Mouse (Mus musculus) gastrocnemius, adult 2 months (tissue): ENCODE measurements at regions not wholly inside any gene's neighbourhood (a gene's known extent, or its start where the extent isn't known, plus 50 kb on each side); places are given as distances from the start of the nearest gene placed in this dataset.
A peak's percentile ranks its signal among the peaks of the same experiment; 100 is the strongest.

ENCODE experiments used
- DNase-seq: peaks from one replicate; pipeline ENCODE4 v3.0.0; 2022
- H3K27ac ChIP-seq: fragments of 200-600 bp; 2 replicates; pipeline ENCODE4 v1.8.1; 2022; ENCODE audit warnings: mild to moderate bottlenecking
- H3K4me3 ChIP-seq: fragments of 200-600 bp; 2 replicates; pipeline ENCODE4 v1.8.1; 2022; ENCODE audit warnings: mild to moderate bottlenecking, moderate library complexity
- CTCF ChIP-seq: fragments of 200-600 bp; IDR thresholded peaks from 2 replicates; pipeline ENCODE4 v1.8.1; 2022; ENCODE audit warnings: antibody characterized with exemption, mild to moderate bottlenecking, moderate library complexity
- intact Hi-C: fragments of 180-260 bp; cut with DNase I; formaldehyde crosslinking; loops from one replicate; pipeline ENCODE4 v1.15.1; 2025

DNA sequence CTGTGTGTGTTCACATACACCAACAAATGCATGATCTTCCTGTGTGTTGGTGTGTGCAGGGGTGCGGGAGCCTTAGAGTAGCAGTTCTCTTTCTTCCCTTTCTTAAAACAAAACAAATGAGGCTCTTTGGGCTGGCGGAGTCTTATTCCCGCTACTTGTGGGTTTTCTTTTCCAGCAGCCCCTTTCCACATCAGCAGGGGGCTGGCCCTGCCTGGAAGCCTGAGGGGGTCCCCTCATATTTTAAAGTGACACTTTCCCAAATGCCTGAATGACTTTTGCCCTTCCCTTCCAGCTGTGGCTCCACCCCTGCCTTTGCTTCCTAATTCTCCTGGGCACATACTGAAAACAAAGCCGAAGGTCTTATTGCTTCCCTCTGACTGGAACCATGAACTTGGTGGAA lies 498.3 kb upstream of the Mki67 start:
- no peak for DNase-seq
- no peak for TF ChIP-seq CTCF
- Histone ChIP-seq H3K27ac (no peak overlapping the region), H3K4me3 (no peak overlapping the region)
- intact Hi-C loops = no loop called here

DNA sequence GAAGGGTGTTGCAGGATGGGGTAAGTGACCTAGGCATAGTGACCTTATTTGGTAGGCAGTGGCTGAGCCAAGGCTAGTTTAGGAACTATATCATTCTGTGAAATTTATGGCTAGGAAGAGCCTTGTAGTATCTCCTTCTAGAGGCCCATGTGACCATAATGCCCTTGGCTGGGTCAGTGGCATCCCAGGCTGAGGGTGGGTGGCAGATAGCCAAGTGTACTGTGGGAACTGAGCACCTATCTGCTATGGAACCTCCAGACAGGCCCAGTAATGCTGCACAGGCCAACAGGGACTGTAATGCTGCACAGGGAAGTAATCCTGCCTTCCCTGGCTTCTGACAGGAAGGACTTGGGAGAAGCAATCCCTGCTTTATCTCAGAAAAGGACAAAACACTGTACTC lies 500.6 kb upstream of the Mki67 start:
- intact Hi-C loops = no loop called here
- no peak overlapping the region for H3K27ac ChIP-seq
- DNase-seq = no peak
- no peak overlapping the region for H3K4me3 ChIP-seq
- TF ChIP-seq CTCF = no peak

DNA sequence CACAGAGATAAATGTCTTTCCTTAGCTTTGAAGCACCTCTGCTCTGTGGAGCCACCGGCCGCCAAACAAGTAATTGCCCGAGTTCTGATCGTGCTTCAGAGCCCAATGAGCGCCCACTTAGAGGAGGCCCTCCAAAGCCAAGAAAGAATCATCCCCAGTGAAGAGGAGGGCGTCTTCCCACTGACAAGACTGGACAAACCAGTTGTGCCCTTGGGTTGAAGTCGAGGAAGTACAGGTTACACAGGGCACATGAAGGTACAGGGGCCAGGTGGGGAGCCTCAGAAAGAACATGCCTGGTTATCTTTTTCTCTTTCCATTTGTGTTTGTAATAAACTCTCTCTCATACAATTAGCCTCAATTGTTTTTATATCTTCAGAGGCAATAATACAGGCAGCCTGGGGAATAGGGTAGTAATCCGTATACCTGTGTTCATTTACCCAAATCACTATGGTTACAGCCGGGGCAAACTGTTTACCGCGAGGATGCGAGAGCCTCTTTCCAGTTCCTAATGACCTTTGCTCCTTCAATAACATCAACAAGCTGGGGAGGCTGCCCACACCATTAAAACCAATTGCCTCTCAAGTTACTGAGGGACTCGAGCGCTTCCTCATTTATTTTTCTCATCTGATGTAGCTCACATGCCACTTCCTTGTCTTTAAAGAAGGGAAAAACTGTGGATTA lies 503.5 kb upstream of the Mki67 start:
- no peak overlapping the region for H3K27ac ChIP-seq
- intact Hi-C loops = no loop called here
- TF ChIP-seq CTCF = no peak
- no peak overlapping the region for H3K4me3 ChIP-seq
- DNase-seq = no peak

DNA sequence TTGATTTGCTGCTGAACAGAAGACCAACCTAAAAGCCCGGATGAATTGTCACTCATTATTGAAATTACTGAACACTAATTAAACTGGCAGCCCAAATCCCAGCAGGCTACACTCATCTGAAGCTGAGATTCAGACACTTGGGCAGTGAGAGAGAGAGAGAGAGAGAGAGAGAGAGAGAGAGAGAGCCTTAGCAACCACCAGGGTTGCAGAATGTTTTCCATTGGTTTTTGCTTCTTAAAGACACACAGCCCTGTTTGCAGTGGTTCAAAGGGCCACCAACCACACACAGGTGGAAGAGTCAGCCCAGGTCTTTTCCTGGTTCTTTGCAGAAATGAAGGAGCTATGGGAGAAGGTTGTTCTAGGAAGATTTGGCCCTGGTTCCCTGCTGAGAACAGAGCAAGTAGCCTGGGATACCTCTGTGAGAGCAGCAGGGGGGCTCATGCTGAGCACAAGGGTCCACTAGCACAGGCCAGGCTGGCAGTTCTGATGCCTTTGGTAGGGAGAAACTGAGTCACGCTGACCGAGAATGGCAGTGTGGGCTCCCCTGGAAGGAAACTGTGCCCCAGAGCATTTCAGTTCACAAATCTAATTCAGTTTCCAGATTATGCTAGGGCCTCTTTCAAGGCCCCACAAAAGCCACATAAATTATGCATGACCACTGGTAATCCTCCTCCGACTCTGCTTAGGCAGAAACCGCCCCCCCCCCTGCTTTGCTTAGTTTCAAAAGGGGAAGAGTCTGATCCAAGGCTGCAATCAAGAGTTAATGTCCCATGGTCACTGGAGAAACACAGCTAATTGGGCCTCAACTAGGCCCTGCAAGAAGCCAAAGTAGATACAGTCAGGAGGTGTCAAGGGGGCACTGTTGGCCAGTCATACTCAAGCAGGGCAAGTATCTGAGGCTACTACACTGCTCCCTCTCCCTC lies 504.3 kb upstream of the Mki67 start:
- DNase-seq = no peak
- H3K27ac ChIP-seq = no peak overlapping the region
- no peak for TF ChIP-seq CTCF
- intact Hi-C loops = no loop called here
- H3K4me3 ChIP-seq = no peak overlapping the region

DNA sequence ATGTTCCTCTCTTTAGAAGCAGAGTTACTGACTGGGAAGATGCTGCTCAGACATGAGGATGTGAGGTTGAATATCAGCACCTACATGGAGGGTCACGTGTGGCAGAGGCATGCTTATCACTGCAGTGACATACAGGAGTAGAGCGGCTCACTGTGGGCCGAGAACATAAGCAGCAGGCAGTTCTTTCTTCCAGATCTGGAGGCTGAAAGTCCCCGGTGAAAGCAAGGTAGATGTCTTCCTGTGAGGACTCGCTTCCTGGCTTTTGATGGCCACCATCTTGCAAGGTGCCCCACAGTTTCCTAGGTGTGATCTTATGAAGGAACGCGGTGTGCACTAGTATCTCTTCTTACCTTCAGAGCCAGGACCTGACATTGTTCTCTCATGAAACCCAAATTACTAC lies 505.5 kb upstream of the Mki67 start:
- intact Hi-C loops = no loop called here
- Histone ChIP-seq H3K4me3 (no peak overlapping the region), H3K27ac (no peak overlapping the region)
- no peak for TF ChIP-seq CTCF
- no peak for DNase-seq

DNA sequence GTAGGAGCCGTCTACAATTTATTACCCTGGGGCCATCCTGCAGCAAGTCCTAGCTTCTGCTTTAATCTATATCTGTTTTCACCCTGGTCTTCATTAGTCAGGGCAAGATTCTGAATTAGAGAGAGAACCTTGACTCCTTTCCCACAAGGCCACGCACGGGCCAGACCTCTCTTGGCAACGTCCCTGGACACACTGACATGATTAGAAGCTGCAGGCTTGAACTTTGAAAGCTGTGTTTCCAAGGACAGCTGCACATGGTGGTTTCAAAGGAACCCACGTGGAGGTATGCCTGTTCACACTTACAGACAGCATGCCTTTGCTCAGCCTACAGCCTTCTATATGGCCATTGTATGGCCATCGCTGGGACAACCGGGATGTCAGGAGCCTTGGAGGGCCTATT lies 509.9 kb upstream of the Mki67 start:
- intact Hi-C loops = no loop called here
- Histone ChIP-seq H3K4me3 (no peak overlapping the region), H3K27ac (no peak overlapping the region)
- DNase-seq = peak; percentile 22
- TF ChIP-seq CTCF = no peak

DNA sequence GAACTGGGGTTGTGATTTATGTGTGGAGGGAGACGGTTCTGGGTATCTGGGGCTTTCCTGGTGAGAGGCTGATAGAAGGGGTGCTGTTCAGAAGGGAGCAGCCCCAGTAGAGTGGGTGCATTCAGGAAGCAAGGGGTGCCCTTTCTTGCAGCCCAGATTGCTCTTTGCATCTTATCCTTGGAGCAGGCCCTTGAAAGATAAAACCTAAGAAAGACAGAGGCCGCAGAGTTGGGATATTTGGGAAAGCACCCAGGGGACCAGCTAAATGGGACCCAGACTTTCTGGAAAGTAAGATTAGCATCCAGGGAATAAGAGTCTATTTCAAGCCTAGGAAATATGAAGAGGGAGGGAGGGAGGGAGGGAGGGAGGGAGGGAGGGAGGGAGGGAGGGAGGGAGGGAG lies 512.2 kb upstream of the Mki67 start:
- no peak for TF ChIP-seq CTCF
- no peak for DNase-seq
- no peak overlapping the region for H3K4me3 ChIP-seq
- intact Hi-C loops = no loop called here
- H3K27ac ChIP-seq = no peak overlapping the region

DNA sequence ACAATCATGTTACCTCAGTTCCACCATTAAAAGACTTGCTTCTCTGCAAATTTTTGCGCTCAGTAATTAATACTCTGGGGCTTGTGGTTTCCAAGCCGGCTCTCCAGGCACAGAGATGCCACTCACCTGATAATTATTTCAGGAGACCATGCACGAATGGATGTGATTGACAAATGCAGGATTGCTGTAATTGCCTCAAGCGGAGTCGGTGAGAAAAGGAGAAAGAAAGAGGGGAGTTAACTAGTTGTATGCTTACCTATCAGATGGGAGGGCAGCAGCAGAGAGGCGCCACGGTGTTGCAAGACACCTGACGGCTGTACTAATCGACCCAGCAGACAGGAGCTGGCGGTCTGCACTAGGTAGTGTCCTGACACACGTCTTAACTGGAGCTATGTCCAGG lies 513.4 kb upstream of the Mki67 start:
- intact Hi-C loops = no loop called here
- H3K27ac ChIP-seq = no peak overlapping the region
- TF ChIP-seq CTCF = no peak
- H3K4me3 ChIP-seq = no peak overlapping the region
- no peak for DNase-seq

DNA sequence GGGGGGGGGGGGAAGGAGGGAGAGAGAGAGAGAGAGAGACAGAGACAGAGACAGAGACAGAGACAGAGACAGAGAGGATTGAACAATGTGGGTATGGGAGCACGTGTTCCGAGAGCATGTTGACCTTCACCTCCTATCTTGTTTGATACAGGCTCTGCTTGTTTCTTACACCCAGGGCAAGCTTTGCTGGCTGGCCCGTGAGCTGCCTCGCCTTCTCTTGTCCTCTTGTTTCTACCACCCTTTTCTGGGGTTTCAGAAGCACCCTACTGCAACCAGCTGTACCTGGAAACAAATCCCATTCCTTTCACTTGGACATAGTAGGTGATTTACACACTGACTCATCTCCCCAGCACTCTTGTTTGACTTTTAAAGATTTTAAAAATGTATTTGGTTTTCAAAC lies 516.0 kb upstream of the Mki67 start:
- no peak for DNase-seq
- Histone ChIP-seq H3K27ac (no peak overlapping the region), H3K4me3 (no peak overlapping the region)
- TF ChIP-seq CTCF = no peak
- intact Hi-C loops = no loop called here

DNA sequence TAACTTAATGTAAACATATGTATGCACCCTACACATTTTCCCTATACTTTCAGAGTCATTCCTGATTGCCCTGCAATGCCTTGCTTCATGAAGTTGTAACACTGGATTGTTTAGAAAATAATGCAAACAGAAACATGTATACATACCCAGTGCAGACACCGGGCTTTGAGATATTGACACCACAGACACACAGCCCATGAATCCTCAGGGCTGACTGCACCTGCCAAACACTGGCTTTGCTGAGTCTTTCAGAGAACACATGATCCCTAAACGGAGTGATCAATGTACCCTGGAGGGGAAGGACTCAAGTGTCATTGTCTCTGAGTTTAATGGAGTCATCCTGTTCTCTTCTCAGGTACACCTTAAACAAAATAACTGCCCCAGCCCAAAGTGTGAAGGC lies 519.4 kb upstream of the Mki67 start:
- no peak overlapping the region for H3K4me3 ChIP-seq
- intact Hi-C loops = no loop called here
- TF ChIP-seq CTCF = no peak
- H3K27ac ChIP-seq = no peak overlapping the region
- no peak for DNase-seq

DNA sequence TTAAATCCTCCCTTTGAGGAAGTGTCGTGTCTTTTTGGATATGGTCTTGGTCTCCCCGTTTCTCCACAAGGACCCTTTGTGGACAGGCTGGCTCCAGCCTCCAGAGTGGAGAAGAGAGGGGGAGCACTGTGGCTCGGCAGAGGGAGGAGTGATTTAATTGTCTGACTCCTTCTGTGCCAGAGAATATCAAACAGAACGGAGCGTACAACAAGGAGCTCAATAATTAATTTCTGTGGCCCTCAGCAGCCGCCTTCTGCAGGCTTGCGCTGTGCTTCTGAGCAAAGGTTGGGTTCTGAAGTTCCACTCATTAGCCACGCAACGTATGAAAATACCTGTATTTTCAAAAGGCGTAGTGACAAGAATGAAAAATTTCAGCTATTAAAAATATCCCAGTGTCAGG lies 520.2 kb upstream of the Mki67 start:
- no peak for TF ChIP-seq CTCF
- intact Hi-C loops = no loop called here
- DNase-seq = no peak
- Histone ChIP-seq H3K27ac (no peak overlapping the region), H3K4me3 (no peak overlapping the region)

DNA sequence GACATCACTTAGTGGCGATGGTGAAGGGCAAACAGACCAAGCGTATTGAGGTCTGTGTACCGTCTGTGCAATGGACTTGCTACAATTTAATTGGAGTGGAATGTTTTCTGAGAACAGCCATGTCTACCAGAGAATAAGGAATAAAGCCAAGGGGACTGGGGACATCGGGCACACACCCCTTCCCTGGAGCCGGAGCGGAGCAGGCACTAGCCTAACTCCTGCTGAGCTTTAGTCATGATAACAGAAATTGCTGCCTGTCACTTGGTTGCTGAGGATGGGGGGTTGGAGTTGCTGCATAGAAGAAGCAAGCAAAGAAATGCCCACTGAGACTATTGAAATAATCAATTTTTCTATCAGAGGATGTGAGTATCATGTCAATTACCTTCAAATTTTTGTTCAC lies 549.5 kb upstream of the Mki67 start:
- H3K4me3 ChIP-seq = no peak overlapping the region
- no peak for TF ChIP-seq CTCF
- no peak overlapping the region for H3K27ac ChIP-seq
- intact Hi-C loops = no loop called here
- no peak for DNase-seq

DNA sequence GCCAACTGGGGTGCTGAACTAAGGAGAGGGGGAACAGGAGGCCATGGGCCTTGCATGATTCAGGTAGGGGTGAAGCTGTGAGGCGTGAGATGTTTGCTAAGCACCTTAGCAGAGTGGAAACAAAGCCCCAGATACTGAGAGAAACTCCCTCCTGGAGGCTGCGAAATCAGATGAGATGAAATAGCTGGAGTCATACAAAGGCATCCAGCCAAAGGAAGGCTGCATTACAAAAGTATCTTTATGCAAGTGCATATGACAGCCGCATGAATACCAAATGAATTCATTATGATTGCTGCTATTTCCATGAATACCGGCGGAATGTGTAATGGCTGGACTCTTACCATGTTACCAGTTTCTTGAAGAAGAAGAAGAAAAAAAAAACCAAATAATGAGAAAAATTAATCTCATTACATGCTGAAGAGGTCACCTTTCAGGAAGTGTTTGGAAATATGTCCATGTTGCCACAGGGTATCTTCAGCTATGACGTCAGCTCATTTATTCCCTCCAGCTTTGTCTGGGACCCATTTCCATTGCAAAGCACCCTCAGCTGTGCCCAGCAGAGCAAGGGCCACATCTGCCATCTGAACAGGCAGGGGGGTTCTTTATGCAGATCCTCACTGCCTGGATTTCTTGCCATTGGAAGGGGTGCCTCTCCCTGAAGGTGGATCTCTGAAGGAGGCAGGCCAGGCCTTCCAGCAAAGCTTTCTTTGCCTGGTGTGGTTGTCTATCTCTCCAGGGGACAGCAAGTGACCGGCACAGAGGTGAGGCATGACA lies 551.7 kb upstream of the Mki67 start:
- no peak for TF ChIP-seq CTCF
- no peak overlapping the region for H3K4me3 ChIP-seq
- intact Hi-C loops = no loop called here
- no peak overlapping the region for H3K27ac ChIP-seq
- no peak for DNase-seq
